Mouse (Mus musculus): ENCODE measurements at regions not wholly inside any gene's neighbourhood (a gene's known extent, or its start where the extent isn't known, plus 50 kb on each side); places are given as distances from the start of the nearest gene placed in this dataset.

DNA sequence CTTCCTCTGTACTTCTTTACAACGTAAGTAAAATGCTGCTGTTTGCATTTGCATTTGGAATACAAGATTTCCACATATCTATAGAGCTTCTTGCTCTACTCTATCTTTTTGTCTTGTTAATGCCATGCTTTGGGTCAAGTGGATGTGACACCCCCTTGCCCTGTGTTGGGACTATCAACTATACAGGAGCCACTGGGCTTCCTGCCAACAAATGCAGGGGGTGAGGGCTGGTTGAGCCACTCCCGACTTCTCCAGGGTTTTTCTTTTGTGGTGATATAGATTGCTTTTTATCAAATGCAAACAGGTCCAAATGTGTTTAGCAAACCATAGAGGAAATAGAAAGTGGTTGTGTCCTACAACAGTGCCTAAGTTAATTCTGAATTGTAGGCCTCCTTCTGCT is 108.4 kb upstream of the Rorb start:
- WGBS: 52% methylated on average over 2 of the region's 2 CpGs
- no peaks in the 10 kb centered on the region for H3K36me3 ChIP-seq (ENCODE audit: control insufficient read depth, insufficient read depth, low read length)
- H3K9ac ChIP-seq (ENCODE audit: low read depth, low read length): no peak overlapping the region
- H3K4me1 ChIP-seq (ENCODE audit: control insufficient read depth, insufficient read depth, low read length): no peaks in the 10 kb centered on the region
- no peaks in the 10 kb centered on the region for H3K9me3 ChIP-seq (ENCODE audit: control insufficient read depth, low read length)
- H3K27ac ChIP-seq (ENCODE audit: low read length): no peak overlapping the region
- ATAC-seq: no peak
- H3K4me3 ChIP-seq (ENCODE audit: low read length): no peak overlapping the region
- H3K27me3 ChIP-seq (replicated peaks; ENCODE audit: control insufficient read depth, insufficient read depth, low read length): no peaks in the 10 kb centered on the region
- no peak overlapping the region for H3K4me2 ChIP-seq (ENCODE audit: low read depth, low read length)

DNA sequence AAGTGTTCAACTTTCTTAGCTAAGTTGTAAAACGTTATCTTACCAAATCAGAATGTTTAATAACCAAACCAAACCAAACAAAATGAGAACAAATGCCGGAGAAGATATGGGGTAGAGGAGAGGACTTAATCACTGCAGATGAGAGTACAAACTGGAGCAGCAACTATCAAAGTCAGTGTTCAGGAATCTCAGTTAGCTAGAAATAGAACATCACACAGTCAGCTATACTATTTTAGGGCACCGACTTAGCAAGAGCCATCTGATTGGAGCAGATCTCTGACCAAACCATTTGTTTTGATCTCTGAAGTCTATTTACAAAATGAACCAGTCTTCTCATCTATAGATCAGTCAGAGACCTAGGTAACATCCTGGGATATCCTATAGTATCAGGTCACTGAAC is 107.7 kb upstream of the Rorb start:
- ATAC-seq: no peak
- H3K9me3 ChIP-seq (ENCODE audit: control insufficient read depth, low read length): no peaks in the 10 kb centered on the region
- H3K27ac ChIP-seq (ENCODE audit: low read length): no peak overlapping the region
- H3K9ac ChIP-seq (ENCODE audit: low read depth, low read length): no peak overlapping the region
- H3K27me3 ChIP-seq (replicated peaks; ENCODE audit: control insufficient read depth, insufficient read depth, low read length): no peaks in the 10 kb centered on the region
- H3K4me2 ChIP-seq (ENCODE audit: low read depth, low read length): no peak overlapping the region
- no peaks in the 10 kb centered on the region for H3K4me1 ChIP-seq (ENCODE audit: control insufficient read depth, insufficient read depth, low read length)
- no peak overlapping the region for H3K4me3 ChIP-seq (ENCODE audit: low read length)
- H3K36me3 ChIP-seq (ENCODE audit: control insufficient read depth, insufficient read depth, low read length): no peaks in the 10 kb centered on the region
- 71% methylated on average over 3 of the region's 3 CpGs for WGBS

DNA sequence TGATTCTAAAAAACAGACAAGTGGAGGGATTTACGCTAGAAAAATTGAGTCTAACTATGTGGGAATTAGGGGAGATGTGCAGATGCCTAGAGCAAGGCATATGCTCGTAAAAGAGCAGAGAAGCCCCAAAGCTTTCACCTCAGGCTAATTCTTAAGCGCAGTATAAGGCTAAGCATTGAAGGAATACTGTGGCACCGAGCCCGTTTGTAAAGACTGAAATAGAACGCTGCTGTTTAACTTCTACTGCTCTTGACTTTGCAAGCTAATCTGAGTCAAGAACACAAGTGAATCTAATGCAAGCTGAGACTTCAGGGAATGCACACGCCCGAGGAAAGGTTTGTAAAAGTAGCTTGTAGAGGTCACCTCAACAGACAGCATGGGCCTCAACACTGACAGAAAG is 88.5 kb upstream of the Rorb start:
- ATAC-seq: no peak
- Histone ChIP-seq H3K4me1 (ENCODE audit: control insufficient read depth, insufficient read depth, low read length) (no peaks in the 10 kb centered on the region), H3K27me3 (replicated peaks; ENCODE audit: control insufficient read depth, insufficient read depth, low read length) (no peaks in the 10 kb centered on the region), H3K36me3 (ENCODE audit: control insufficient read depth, insufficient read depth, low read length) (no peaks in the 10 kb centered on the region), H3K9me3 (ENCODE audit: control insufficient read depth, low read length) (no peaks in the 10 kb centered on the region), H3K4me3 (ENCODE audit: low read length) (no peak overlapping the region), H3K27ac (ENCODE audit: low read length) (no peak overlapping the region), H3K9ac (ENCODE audit: low read depth, low read length) (no peak overlapping the region), H3K4me2 (ENCODE audit: low read depth, low read length) (no peak overlapping the region)
- 79% methylated on average over 8 of the region's 8 CpGs for WGBS

DNA sequence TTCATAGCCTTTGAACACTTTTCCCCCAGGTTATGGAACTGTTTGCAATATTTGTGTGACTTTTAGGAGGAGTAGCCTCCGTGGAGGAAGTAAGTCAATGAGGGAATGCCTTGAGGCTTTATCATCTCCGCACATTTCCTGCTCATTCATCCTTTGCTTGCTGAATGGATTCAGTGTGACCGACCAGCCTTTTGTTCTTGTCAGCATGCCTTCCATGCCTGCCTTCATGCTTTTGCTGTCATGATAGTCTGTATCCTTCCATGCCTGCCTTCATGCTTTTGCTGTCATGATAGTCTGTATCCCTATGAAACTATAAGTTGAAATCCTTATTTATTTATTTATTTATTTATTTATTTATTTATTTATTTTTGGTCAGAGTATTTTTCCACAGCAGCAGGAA is 87.8 kb upstream of the Rorb start:
- Histone ChIP-seq H3K27me3 (replicated peaks; ENCODE audit: control insufficient read depth, insufficient read depth, low read length) (no peaks in the 10 kb centered on the region), H3K27ac (ENCODE audit: low read length) (no peak overlapping the region), H3K9me3 (ENCODE audit: control insufficient read depth, low read length) (no peaks in the 10 kb centered on the region), H3K4me3 (ENCODE audit: low read length) (no peak overlapping the region), H3K36me3 (ENCODE audit: control insufficient read depth, insufficient read depth, low read length) (no peaks in the 10 kb centered on the region), H3K9ac (ENCODE audit: low read depth, low read length) (no peak overlapping the region), H3K4me2 (ENCODE audit: low read depth, low read length) (no peak overlapping the region), H3K4me1 (ENCODE audit: control insufficient read depth, insufficient read depth, low read length) (no peaks in the 10 kb centered on the region)
- no peak for ATAC-seq
- 71% methylated on average over 3 of the region's 3 CpGs for WGBS

DNA sequence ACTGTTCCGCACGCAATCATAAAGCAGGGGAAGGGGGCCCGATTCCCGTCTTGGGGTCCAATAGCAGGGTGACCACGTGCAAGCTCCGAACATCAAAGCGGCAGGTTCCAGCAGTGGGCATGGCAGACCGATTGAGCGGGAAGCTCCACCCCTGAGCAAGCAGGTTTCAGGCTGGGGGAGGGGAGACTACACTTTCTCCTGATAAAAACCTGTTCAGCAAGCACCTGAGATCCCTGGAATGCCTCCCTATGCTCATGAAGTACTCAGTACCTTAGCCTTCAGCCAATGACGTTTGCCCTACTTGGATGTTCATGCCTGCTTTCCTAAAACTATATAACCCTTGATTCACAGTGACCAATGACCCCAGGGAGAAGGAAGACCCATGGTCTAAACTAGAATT is 83.7 kb upstream of the Rorb start:
- ATAC-seq: peak; percentile 98
- Histone ChIP-seq H3K36me3 (ENCODE audit: control insufficient read depth, insufficient read depth, low read length) (no peaks in the 10 kb centered on the region), H3K4me2 (ENCODE audit: low read depth, low read length) (peak overlapping the region; percentile 16; the same call in 1 of the 2 replicates), H3K4me3 (ENCODE audit: low read length) (no peak overlapping the region), H3K27ac (ENCODE audit: low read length) (no peak overlapping the region), H3K27me3 (replicated peaks; ENCODE audit: control insufficient read depth, insufficient read depth, low read length) (no peaks in the 10 kb centered on the region), H3K4me1 (ENCODE audit: control insufficient read depth, insufficient read depth, low read length) (no peaks in the 10 kb centered on the region), H3K9me3 (ENCODE audit: control insufficient read depth, low read length) (no peaks in the 10 kb centered on the region), H3K9ac (ENCODE audit: low read depth, low read length) (no peak overlapping the region)
- 33% methylated on average over 10 of the region's 10 CpGs for WGBS

DNA sequence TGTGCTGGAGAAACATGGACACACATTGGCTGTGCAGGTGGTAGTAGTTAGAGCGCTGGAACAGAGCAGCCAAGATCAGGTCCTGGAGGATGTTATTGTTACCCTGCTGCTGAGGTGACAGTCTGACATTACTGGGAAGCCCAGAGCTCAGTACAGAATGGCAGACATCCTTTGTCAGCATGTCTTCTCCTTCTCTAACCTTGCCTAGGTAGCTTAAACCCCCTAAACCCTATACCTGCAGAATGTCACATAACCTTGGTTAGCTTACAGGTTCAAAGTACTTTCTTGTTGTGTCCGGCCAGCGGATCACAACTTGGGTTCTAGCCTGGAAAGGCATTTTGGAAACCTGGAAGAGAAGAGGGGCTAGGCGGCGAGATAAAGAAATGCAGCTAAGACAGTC is 83.3 kb upstream of the Rorb start:
- ATAC-seq: peak; percentile 50; the same call in 1 of the 2 replicates

DNA sequence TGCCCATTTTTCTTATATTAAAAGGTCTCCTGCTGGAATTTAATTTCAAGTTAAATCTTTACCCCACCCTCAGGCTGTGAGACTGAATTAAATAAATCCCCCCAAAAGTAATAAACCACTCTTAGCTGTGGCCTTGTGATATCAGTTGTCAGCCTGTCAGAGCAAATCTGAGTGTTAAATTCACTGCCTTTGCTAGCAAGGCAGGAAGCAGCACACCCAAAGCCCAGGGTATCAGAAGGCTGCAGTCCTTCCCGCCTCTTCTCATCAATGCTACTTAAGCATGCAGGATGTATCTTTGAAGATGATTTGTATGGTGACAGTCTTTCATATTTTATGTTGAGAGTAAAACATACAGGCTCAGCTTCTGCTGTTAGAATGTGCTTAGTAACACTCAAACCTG is 61.8 kb upstream of the Rorb start:
- no peaks in the 10 kb centered on the region for H3K36me3 ChIP-seq (ENCODE audit: control insufficient read depth, insufficient read depth, low read length)
- no peak overlapping the region for H3K4me2 ChIP-seq (ENCODE audit: low read depth, low read length)
- no peaks in the 10 kb centered on the region for H3K4me1 ChIP-seq (ENCODE audit: control insufficient read depth, insufficient read depth, low read length)
- H3K9me3 ChIP-seq (ENCODE audit: control insufficient read depth, low read length): no peaks in the 10 kb centered on the region
- H3K9ac ChIP-seq (ENCODE audit: low read depth, low read length): no peak overlapping the region
- 64% methylated on average over 1 of the region's 1 CpGs for whole genome bisulfite sequencing
- no peaks in the 10 kb centered on the region for H3K27me3 ChIP-seq (replicated peaks; ENCODE audit: control insufficient read depth, insufficient read depth, low read length)
- no peak overlapping the region for H3K4me3 ChIP-seq (ENCODE audit: low read length)
- no peak overlapping the region for H3K27ac ChIP-seq (ENCODE audit: low read length)
- no peak for ATAC-seq

More for the DNA sequence above, 83.3 kb upstream of the Rorb start:
- Histone ChIP-seq H3K9ac (ENCODE audit: low read depth, low read length) (no peak overlapping the region), H3K9me3 (ENCODE audit: control insufficient read depth, low read length) (no peaks in the 10 kb centered on the region), H3K4me1 (ENCODE audit: control insufficient read depth, insufficient read depth, low read length) (no peaks in the 10 kb centered on the region), H3K27ac (ENCODE audit: low read length) (no peak overlapping the region), H3K36me3 (ENCODE audit: control insufficient read depth, insufficient read depth, low read length) (no peaks in the 10 kb centered on the region), H3K4me2 (ENCODE audit: low read depth, low read length) (peak overlapping the region; percentile 16; the same call in 1 of the 2 replicates), H3K27me3 (replicated peaks; ENCODE audit: control insufficient read depth, insufficient read depth, low read length) (no peaks in the 10 kb centered on the region), H3K4me3 (ENCODE audit: low read length) (no peak overlapping the region)
- 52% methylated on average over 5 of the region's 5 CpGs for WGBS

DNA sequence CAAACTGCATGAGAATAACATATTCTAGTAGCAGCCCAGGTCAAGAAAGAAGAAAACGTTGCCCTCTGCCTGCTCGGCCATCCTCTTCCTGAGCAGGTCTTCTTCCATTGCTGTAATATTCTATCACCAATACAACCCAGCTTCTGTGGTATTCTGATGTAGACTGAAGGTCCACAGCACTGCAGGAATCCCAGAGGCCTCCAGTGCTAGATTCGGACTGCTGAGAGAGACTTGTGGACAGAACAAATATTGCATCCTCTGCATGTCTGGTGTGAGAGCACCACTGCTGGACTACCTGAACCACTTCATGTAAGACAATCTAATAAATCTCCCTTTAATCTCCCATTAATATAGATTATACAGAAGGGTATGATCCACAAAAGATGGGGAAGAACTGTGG is 59.8 kb upstream of the Rorb start:
- no peak overlapping the region for H3K4me2 ChIP-seq (ENCODE audit: low read depth, low read length)
- ATAC-seq: no peak
- no peak overlapping the region for H3K27ac ChIP-seq (ENCODE audit: low read length)
- H3K9ac ChIP-seq (ENCODE audit: low read depth, low read length): no peak overlapping the region
- H3K27me3 ChIP-seq (replicated peaks; ENCODE audit: control insufficient read depth, insufficient read depth, low read length): no peaks in the 10 kb centered on the region
- 83% methylated on average over 3 of the region's 3 CpGs for WGBS
- H3K4me3 ChIP-seq (ENCODE audit: low read length): no peak overlapping the region
- no peaks in the 10 kb centered on the region for H3K36me3 ChIP-seq (ENCODE audit: control insufficient read depth, insufficient read depth, low read length)
- no peaks in the 10 kb centered on the region for H3K4me1 ChIP-seq (ENCODE audit: control insufficient read depth, insufficient read depth, low read length)
- no peaks in the 10 kb centered on the region for H3K9me3 ChIP-seq (ENCODE audit: control insufficient read depth, low read length)

Data from intestine, embryonic 16.5 days (tissue).